Mouse (Mus musculus) forebrain, embryonic 15.5 days (tissue): ENCODE results near the gene Nbl1. TPM values are rescaled to one million over a fixed set of nuclear protein-coding genes. Genes with fewer than 3 reads are reported as not detected.

Experiments used
- ATAC-seq: fragments of 200-750 bp; cut with Nextera tagmentation; replicated peaks from 2 replicates; pipeline ENCODE4 v1.8.0; 2017; ENCODE audit warnings: mild to moderate bottlenecking, moderate TSS enrichment, moderate library complexity
- H3K27ac ChIP-seq: fragments of 300-500 bp; sonication (generic); replicated peaks from 2 replicates; pipeline ENCODE4 v1.5.1; 2015; ENCODE audit warnings: mild to moderate bottlenecking, inconsistent platforms
- H3K27me3 ChIP-seq: fragments of 300-500 bp; sonication (generic); 2 replicates; pipeline ENCODE4 v1.6.1; 2015; ENCODE audit warnings: inconsistent platforms
- H3K36me3 ChIP-seq: fragments of 300-500 bp; sonication (generic); 2 replicates; pipeline ENCODE4 v1.6.1; 2015; ENCODE audit warnings: mild to moderate bottlenecking, inconsistent platforms
- H3K4me1 ChIP-seq: fragments of 300-500 bp; sonication (generic); 2 replicates; pipeline ENCODE4 v1.6.1; 2015; ENCODE audit warnings: inconsistent platforms
- H3K4me2 ChIP-seq: fragments of 300-500 bp; sonication (generic); replicated peaks from 2 replicates; pipeline ENCODE4 v1.6.1; 2015; ENCODE audit warnings: mild to moderate bottlenecking, inconsistent platforms
- H3K4me3 ChIP-seq: fragments of 300-500 bp; sonication (generic); 2 replicates; pipeline ENCODE4 v1.5.1; 2015; ENCODE audit warnings: mild to moderate bottlenecking, inconsistent platforms
- H3K9ac ChIP-seq: fragments of 300-500 bp; sonication (generic); replicated peaks from 2 replicates; pipeline ENCODE4 v1.6.1; 2015; ENCODE audit warnings: mild to moderate bottlenecking, inconsistent platforms
- H3K9me3 ChIP-seq: fragments of 300-500 bp; sonication (generic); 2 replicates; pipeline ENCODE4 v1.6.1; 2016; ENCODE audit warnings: inconsistent platforms
- WGBS: fragments of 180-500 bp; shearing (Covaris S2); methylation state at CpG from one replicate; pipeline ENCODE4 v1.1.7; 2015; ENCODE audit warnings: mixed read lengths; 5-methylcytosine and 5-hydroxymethylcytosine counted together
- polyA plus RNA-seq: library from polyadenylated mRNA; unstranded; fragments of >200 nt; fragmentation: Nextera tagmentation; extraction: Ambion mirVana; gene quantifications from 2 replicates; pipeline ENCODE4 v1.2.1, GENCODE M21; 2015

Gene Nbl1
- polyA plus RNA-seq, 1 experiment from 2014 or later: 24.6 TPM

GRCm38 (mm10) chr4:139054300-139054923 lies 38.4 kb downstream of the Nbl1 start:
- Histone ChIP-seq H3K4me3 (no peak overlapping the region), H3K4me2 (0 out of 2 replicates have a peak overlapping the region, but pooled peaks have one; percentile 4), H3K9me3 (no peaks in the 10 kb centered on the region), H3K9ac (no peak overlapping the region), H3K27me3 (peaks cover 5% of the 10 kb centered on the region; the same call in 1 of the 2 replicates), H3K27ac (peak overlapping the region; percentile 80), H3K4me1 (peaks cover 41% of the 10 kb centered on the region), H3K36me3 (no peaks in the 10 kb centered on the region)
- WGBS: 31% methylated on average over 9 of the region's 9 CpGs
- peak; percentile 79 for ATAC-seq

GRCm38 (mm10) chr4:139053391-139053790 lies 39.4 kb downstream of the Nbl1 start:
- H3K27me3 ChIP-seq: peaks cover 3% of the 10 kb centered on the region; the same call in 1 of the 2 replicates
- H3K9me3 ChIP-seq: no peaks in the 10 kb centered on the region
- H3K4me3 ChIP-seq: no peak overlapping the region
- no peaks in the 10 kb centered on the region for H3K36me3 ChIP-seq
- peaks cover 41% of the 10 kb centered on the region for H3K4me1 ChIP-seq
- H3K4me2 ChIP-seq: no peak overlapping the region
- no peak for ATAC-seq
- WGBS: 71% methylated on average over 5 of the region's 5 CpGs
- no peak overlapping the region for H3K27ac ChIP-seq
- H3K9ac ChIP-seq: no peak overlapping the region

GRCm38 (mm10) chr4:139052796-139053195 lies 40.0 kb downstream of the Nbl1 start:
- H3K9me3 ChIP-seq: no peaks in the 10 kb centered on the region
- ATAC-seq: no peak
- H3K4me2 ChIP-seq: no peak overlapping the region
- WGBS: 68% methylated on average over 7 of the region's 7 CpGs
- H3K27ac ChIP-seq: no peak overlapping the region
- H3K36me3 ChIP-seq: no peaks in the 10 kb centered on the region
- no peak overlapping the region for H3K4me3 ChIP-seq
- no peak overlapping the region for H3K9ac ChIP-seq
- peaks cover 41% of the 10 kb centered on the region for H3K4me1 ChIP-seq
- no peaks in the 10 kb centered on the region for H3K27me3 ChIP-seq

- Histone ChIP-seq H3K9ac (no peak overlapping the region), H3K9me3 (no peaks in the 10 kb centered on the region), H3K4me3 (no peak overlapping the region), H3K27me3 (no peaks in the 10 kb centered on the region), H3K27ac (no peak overlapping the region), H3K4me1 (peaks cover 12% of the 10 kb centered on the region), H3K4me2 (no peak overlapping the region), H3K36me3 (no peaks in the 10 kb centered on the region)
- 61% methylated on average over 6 of the region's 6 CpGs for WGBS
- no peak for ATAC-seq
Observed at GRCm38 (mm10) chr4:139048518-139048917, 44.3 kb downstream of the Nbl1 start.

GRCm38 (mm10) chr4:139046354-139046753 lies 46.4 kb downstream of the Nbl1 start:
- Histone ChIP-seq H3K36me3 (no peaks in the 10 kb centered on the region), H3K4me1 (peaks cover 8% of the 10 kb centered on the region), H3K4me3 (no peak overlapping the region), H3K27ac (no peak overlapping the region), H3K27me3 (no peaks in the 10 kb centered on the region), H3K4me2 (no peak overlapping the region), H3K9ac (no peak overlapping the region), H3K9me3 (no peaks in the 10 kb centered on the region)
- WGBS: 63% methylated on average over 5 of the region's 5 CpGs
- no peak for ATAC-seq

- Histone ChIP-seq H3K36me3 (no peaks in the 10 kb centered on the region), H3K4me3 (no peak overlapping the region), H3K9ac (no peak overlapping the region), H3K9me3 (no peaks in the 10 kb centered on the region), H3K4me2 (no peak overlapping the region), H3K4me1 (peaks cover 22% of the 10 kb centered on the region), H3K27me3 (no peaks in the 10 kb centered on the region), H3K27ac (no peak overlapping the region)
- 93% methylated on average over 5 of the region's 5 CpGs for WGBS
- no peak for ATAC-seq
Observed at GRCm38 (mm10) chr4:139044566-139044965, 48.2 kb downstream of the Nbl1 start.

GRCm38 (mm10) chr4:139043600-139043999 lies 49.2 kb downstream of the Nbl1 start:
- peaks cover 32% of the 10 kb centered on the region for H3K4me1 ChIP-seq
- H3K36me3 ChIP-seq: no peaks in the 10 kb centered on the region
- ATAC-seq: no peak
- WGBS: 96% methylated on average over 2 of the region's 2 CpGs
- no peak overlapping the region for H3K4me3 ChIP-seq
- H3K4me2 ChIP-seq: no peak overlapping the region
- H3K27me3 ChIP-seq: no peaks in the 10 kb centered on the region
- H3K9ac ChIP-seq: no peak overlapping the region
- H3K27ac ChIP-seq: no peak overlapping the region
- no peaks in the 10 kb centered on the region for H3K9me3 ChIP-seq

- H3K4me1 ChIP-seq: peaks cover 42% of the 10 kb centered on the region
- H3K4me3 ChIP-seq: no peak overlapping the region
- H3K9ac ChIP-seq: no peak overlapping the region
- ATAC-seq: no peak
- 27% methylated on average over 5 of the region's 5 CpGs for WGBS
- no peak overlapping the region for H3K27ac ChIP-seq
- H3K9me3 ChIP-seq: no peaks in the 10 kb centered on the region
- no peaks in the 10 kb centered on the region for H3K27me3 ChIP-seq
- H3K36me3 ChIP-seq: no peaks in the 10 kb centered on the region
- H3K4me2 ChIP-seq: no peak overlapping the region
Observed at GRCm38 (mm10) chr4:139042611-139043010, 50.2 kb downstream of the Nbl1 start.

- Histone ChIP-seq H3K4me3 (no peak overlapping the region), H3K4me2 (0 out of 2 replicates have a peak overlapping the region, but pooled peaks have one; percentile 27), H3K9ac (no peak overlapping the region), H3K36me3 (no peaks in the 10 kb centered on the region), H3K27ac (peak overlapping the region; percentile 57), H3K27me3 (no peaks in the 10 kb centered on the region), H3K4me1 (peaks cover 48% of the 10 kb centered on the region), H3K9me3 (no peaks in the 10 kb centered on the region)
- under 1% methylated on average over 10 of the region's 10 CpGs for WGBS
- peak; percentile 30; the same call in 1 of the 2 replicates for ATAC-seq
Observed at GRCm38 (mm10) chr4:139040084-139040839, 52.5 kb downstream of the Nbl1 start.

GRCm38 (mm10) chr4:139037795-139038607 lies 54.8 kb downstream of the Nbl1 start:
- Histone ChIP-seq H3K9me3 (no peaks in the 10 kb centered on the region), H3K27me3 (no peaks in the 10 kb centered on the region), H3K9ac (peak overlapping the region; percentile 7; the same call in 1 of the 2 replicates), H3K4me1 (peaks cover 47% of the 10 kb centered on the region), H3K4me3 (no peak overlapping the region), H3K4me2 (no peak overlapping the region), H3K36me3 (no peaks in the 10 kb centered on the region), H3K27ac (peak overlapping the region; percentile 73)
- ATAC-seq: peak; percentile 47
- 16% methylated on average over 17 of the region's 17 CpGs for WGBS

- no peaks in the 10 kb centered on the region for H3K27me3 ChIP-seq
- H3K36me3 ChIP-seq: no peaks in the 10 kb centered on the region
- no peak for ATAC-seq
- H3K4me1 ChIP-seq: peaks cover 42% of the 10 kb centered on the region
- H3K9ac ChIP-seq: no peak overlapping the region
- 82% methylated on average over 3 of the region's 3 CpGs for WGBS
- no peak overlapping the region for H3K4me3 ChIP-seq
- no peaks in the 10 kb centered on the region for H3K9me3 ChIP-seq
- no peak overlapping the region for H3K27ac ChIP-seq
- no peak overlapping the region for H3K4me2 ChIP-seq
Observed at GRCm38 (mm10) chr4:139035799-139036198, 57.0 kb downstream of the Nbl1 start.

- H3K4me3 ChIP-seq: no peak overlapping the region
- no peaks in the 10 kb centered on the region for H3K27me3 ChIP-seq
- no peak for ATAC-seq
- H3K4me2 ChIP-seq: no peak overlapping the region
- peaks cover 33% of the 10 kb centered on the region for H3K4me1 ChIP-seq
- H3K9ac ChIP-seq: no peak overlapping the region
- no peaks in the 10 kb centered on the region for H3K36me3 ChIP-seq
- no peak overlapping the region for H3K27ac ChIP-seq
- H3K9me3 ChIP-seq: no peaks in the 10 kb centered on the region
- 97% methylated on average over 3 of the region's 3 CpGs for WGBS
Observed at GRCm38 (mm10) chr4:139034942-139035341, 57.9 kb downstream of the Nbl1 start.
